Mouse (Mus musculus) frontal cortex, postnatal 14 days (tissue): ENCODE measurements around the gene Tyrobp.
A peak's percentile ranks its signal among the peaks of the same experiment; 100 is the strongest.

Experiments used
- DNase-seq, 2 experiments: peaks; one replicate each; pipeline ENCODE4 v3.0.0; 2022; ENCODE audit warnings: low spot score in 2 of 2

Gene Tyrobp

DNA sequence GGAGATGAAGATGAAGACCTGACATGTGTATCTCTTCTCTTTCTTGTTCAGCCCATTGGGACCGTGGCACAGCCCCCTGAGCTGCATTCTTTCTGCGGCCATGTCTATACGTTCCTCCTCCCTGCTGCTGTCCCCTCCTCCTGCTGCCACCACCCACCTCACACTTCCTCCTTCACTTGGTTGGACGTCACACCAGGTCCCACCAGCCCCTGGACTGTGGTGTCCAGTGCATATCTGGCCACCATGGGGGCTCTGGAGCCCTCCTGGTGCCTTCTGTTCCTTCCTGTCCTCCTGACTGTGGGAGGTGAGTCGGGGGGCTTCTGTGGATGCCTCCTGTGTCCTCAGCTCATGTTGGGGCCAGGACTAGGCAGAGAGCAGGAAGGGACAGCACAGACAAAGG lies at the start of gene Tyrobp:
Gene Tyrobp (plus strand): TSS at position 165 of the 400 bp plus-strand sequence.
- DNase-seq: no peak

GRCm38 (mm10) chr7:30367466-30367865 lies 46.1 kb upstream of the Tyrobp start:
- no peak for DNase-seq

DNA sequence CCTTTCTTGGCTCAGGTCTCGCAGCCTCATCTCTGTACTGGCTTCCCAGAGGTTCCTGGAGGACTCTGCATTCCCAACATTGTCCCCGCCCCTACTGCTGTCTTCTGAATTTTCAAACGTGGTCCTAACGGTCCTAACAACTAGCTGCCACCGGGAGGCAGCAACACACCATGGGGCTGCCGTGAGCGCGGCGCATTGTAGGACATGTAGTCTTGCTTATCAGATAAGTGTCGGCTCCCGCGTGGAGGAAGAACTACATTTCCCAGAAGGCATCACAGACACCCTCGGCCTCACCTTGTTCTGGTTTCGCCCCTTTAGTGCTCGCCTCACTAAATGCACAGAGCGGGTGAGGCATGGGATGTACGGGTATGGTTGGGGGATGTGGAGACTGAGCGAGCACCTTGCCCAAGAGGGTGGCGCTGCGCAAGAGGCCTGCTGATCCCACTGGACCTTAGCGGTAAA lies 40.0 kb upstream of the Tyrobp start:
- DNase-seq: peak; percentile 93 to 96

GRCm38 (mm10) chr7:30380061-30380460 lies 33.5 kb upstream of the Tyrobp start:
- no peak for DNase-seq

DNA sequence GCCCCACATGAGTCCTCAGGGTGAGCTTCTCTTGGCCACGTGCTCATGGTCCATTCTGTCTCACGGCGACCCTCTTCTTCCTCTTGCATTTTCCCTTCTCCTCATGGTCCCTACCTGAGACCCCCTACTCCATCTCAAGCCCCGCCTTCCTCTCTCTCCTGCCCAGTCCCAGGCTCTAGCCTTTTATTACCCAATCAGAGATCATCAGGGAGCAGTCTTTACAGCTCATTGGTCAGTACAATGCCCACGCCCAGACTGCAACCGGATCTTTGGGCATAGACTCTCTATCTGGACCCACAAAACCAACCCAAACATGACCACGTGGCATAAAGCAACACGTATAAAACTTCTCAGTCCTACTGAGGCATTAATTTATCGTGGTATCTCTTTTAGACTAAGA lies 29.5 kb upstream of the Tyrobp start:
- no peak for DNase-seq

DNA sequence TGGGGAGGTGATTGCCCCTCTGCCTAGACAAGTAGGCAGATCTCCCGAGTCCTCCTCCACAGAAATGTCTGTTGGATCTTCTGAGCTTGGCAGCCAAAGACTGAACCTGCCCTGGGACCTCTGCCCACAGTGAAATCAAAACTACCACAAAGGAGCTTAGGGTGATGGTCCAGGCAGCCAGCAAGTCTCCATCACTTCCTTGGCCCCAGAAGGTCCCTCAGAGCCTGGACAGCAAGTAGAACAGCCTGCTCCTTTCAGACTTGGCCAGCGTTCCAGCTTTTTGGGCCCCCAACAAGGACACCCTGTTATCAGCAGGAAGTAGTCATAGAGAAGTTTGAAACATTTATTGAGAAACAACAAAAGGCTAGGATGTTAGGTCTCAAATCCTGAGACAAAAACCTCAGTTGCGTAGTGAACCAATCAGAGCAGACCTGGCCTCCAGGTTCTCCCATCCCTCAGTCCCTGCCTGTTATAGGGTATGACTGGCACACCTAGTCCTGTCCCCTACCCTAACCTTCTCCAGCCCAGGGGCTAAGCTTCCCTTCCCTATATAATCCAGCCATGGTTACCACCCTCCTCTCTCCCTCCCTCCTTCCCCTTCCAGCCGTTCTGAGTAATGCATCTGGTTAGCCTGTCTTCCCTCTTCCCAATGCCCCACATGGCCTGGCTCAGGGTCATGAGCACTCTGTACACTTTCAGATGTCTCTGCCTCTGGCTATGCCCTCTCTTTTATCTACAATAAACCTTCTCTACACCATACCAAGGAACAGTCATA lies 20.6 kb upstream of the Tyrobp start:
- no peak for DNase-seq

- DNase-seq: no peak
Measured at GRCm38 (mm10) chr7:30393631-30394030, 19.9 kb upstream of the Tyrobp start.

- DNase-seq: no peak
Measured at GRCm38 (mm10) chr7:30394379-30394778, 19.2 kb upstream of the Tyrobp start.

- DNase-seq: no peak
Measured at GRCm38 (mm10) chr7:30394871-30395270, 18.7 kb upstream of the Tyrobp start.

- DNase-seq: no peak
Measured at GRCm38 (mm10) chr7:30399671-30400070, 13.9 kb upstream of the Tyrobp start.

DNA sequence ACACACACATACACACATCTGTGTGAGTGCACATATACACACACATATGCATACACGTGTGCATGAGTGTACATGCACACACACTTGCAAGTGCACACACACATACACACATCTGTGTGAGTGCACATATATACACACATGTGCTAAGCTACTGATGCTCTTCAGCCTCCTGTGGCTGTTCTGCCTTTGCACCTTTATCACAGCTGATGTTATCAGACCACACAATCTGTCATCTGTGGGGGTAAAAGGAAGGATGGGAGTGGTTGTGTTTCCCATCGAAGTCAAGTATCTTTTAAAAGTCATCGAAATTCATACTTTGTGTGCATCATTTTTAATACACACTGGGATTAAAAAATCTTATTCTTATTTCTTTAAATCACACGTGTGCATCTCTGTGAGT lies 11.2 kb upstream of the Tyrobp start:
- DNase-seq: no peak

DNA sequence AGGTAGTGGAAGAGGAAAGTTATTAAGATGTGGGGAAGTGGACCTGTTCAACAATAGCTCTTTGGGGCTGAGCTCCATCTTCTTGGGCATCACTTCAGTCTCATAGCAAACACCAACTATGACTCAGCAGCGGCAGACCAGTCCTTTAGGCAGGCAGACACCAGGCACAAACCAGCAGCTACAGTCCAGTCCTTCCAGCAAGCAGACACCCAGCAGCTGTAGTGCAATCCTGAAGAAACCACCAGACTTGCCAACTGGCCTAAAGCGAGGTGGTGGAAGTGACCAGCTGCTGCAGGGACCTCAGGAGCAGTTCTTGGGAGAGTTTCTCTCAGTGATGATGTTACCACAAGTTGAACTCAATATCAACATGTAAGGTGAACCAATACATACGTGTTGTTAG lies 4.9 kb upstream of the Tyrobp start:
- DNase-seq: no peak

DNA sequence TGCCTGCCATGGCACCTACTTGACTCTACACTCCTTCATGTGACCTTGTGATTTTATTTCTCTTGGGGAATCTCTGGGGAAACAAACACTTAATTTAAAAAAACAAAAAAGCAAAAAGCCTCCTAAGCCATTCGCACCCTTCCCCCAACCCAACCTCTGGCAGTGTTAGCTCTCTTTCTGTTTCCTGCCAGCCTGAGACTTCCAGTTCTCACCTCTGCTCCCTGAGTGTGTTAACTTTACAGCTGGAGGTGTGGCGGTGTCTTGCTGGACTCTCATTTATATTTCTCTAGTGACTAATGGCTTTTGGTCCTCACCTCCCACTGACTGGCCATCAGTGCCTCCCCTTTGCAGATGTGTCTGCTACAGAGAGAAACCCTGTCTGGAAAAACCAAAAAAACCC lies 3.8 kb upstream of the Tyrobp start:
- DNase-seq: no peak

GRCm38 (mm10) chr7:30411023-30411422 lies 2.5 kb upstream of the Tyrobp start:
- DNase-seq: no peak

GRCm38 (mm10) chr7:30412735-30413147 lies 819 bp upstream of the Tyrobp start:
- no peak for DNase-seq

GRCm38 (mm10) chr7:30417856-30418255 lies 4.3 kb downstream of the Tyrobp start:
- DNase-seq: no peak

- DNase-seq: no peak
Measured at GRCm38 (mm10) chr7:30419561-30420499, 6.3 kb downstream of the Tyrobp start, which contains the start of gene Hcst. TSS of gene Hcst (minus strand) at chr7:30419854.

DNA sequence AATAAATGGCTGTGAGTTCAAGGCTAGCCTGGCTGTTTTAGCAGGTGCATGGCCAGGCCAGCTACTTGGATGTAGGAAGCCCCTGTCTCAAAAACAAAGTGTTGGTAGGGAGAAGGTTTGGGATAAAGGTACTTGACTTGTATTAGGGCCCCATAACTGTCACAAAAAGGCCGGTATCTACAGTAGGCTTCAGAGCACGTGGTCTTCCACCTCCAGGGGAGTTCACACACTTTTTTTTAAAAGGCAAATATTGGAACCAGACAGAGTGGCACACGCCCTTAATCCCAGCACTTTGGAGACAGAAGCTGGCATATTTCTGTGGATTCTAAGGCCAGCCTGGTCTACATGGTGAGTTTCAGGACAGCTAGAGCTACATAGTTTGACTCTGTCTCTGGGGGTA lies 7.1 kb downstream of the Tyrobp start:
- DNase-seq: no peak

DNA sequence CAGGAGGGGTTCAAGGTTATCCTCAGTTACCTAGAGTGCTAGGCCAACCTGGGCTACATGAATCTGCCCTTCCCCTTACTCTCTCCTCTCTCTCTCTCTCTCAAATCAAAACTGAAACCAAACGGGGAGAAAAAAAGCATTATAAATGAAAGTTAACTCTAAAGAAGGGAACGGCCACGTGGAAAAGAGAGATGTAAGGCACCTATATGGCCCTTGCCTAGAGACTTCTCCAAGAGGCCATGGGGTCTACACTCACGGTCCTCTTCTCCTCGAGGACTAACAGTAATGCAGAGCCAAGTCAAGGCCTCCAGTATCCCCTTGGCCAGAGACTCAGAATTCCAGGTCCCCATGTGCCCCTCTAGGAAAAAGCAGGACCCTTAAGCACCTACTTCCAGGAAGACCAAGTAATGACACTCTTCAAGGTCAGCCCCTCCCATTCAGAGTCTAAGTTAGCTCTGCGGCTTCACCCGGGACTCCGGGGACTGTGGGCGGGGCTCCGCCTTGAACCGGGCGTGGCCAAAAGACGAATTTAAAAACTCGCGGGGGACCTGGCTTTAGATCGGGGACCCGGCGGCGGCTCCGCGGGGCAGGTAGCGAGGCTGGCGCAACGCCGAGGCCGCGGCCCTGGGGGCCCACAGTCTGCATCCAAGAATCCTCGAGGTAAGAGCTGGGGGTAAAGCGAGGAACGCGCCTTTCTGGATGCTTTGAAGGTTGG lies 7.8 kb downstream of the Tyrobp start, which contains the start of gene Nfkbid:
Gene Nfkbid (plus strand): TSS at position 558 of the 715 bp plus-strand sequence.
- peak in 1 of 2 experiments; percentile 58 for DNase-seq

- peak; percentile 85 to 91 for DNase-seq
Measured at GRCm38 (mm10) chr7:30421890-30422435, 8.4 kb downstream of the Tyrobp start.

- no peak for DNase-seq
Measured at GRCm38 (mm10) chr7:30422560-30422959, 9.0 kb downstream of the Tyrobp start.
